Comparison of ENCODE assay signal across 22 mouse cellular contexts in genomic region chr15:5029256-5029655, GRCm38 (mm10). TPM values are rescaled to one million over a fixed set of nuclear protein-coding genes. Genes with fewer than 3 reads are reported as not detected.
"Had no signal": no experiment of that assay in that cellular context is flagged by ENCODE, and none has a peak within 500 bp of the region (broad histone marks: within the 10 kb centered on the region; RNA-seq: fewer than 3 reads in every experiment).

No protein-coding gene starts in this region.

- DNase-seq: lung, adult 18-20 months; lung, embryonic 14.5 days; lung, postnatal 10 days; lung, postnatal 4 days; midbrain, embryonic 14.5 days; retina, postnatal 1 day; right cerebral cortex, adult 18-20 months; right cerebral cortex, postnatal 25 days; right cerebral cortex, postnatal 4 days; spleen, adult 18-20 months; thymus, adult 2 months; thymus, postnatal 25 days; thymus, postnatal 4 days had no signal

- H3K9ac ChIP-seq: lung, embryonic 14.5 days; midbrain, embryonic 12.5 days; neural tube, embryonic 13.5 days; neural tube, embryonic 15.5 days; stomach, embryonic 15.5 days had no signal

- H3K9me3 ChIP-seq: neural tube, embryonic 15.5 days; stomach, embryonic 15.5 days had no signal

- H3K27ac ChIP-seq: midbrain, embryonic 10.5 days; midbrain, embryonic 12.5 days; neural tube, embryonic 13.5 days; neural tube, embryonic 15.5 days; stomach, embryonic 15.5 days; stomach, postnatal 0 days had no signal

- H3K4me3 ChIP-seq: midbrain, embryonic 10.5 days; midbrain, embryonic 12.5 days; myocyte; neural tube, embryonic 13.5 days; neural tube, embryonic 15.5 days; stomach, embryonic 15.5 days had no signal

- H3K36me3 ChIP-seq: midbrain, embryonic 10.5 days; midbrain, embryonic 12.5 days; neural tube, embryonic 13.5 days; neural tube, embryonic 15.5 days; stomach, embryonic 15.5 days had no signal

- H3K4me1 ChIP-seq: midbrain, embryonic 10.5 days; midbrain, embryonic 12.5 days; neural tube, embryonic 13.5 days; neural tube, embryonic 15.5 days; stomach, embryonic 15.5 days had no signal

- H3K27me3 ChIP-seq: midbrain, embryonic 12.5 days; neural tube, embryonic 13.5 days; neural tube, embryonic 15.5 days; stomach, embryonic 15.5 days had no signal

RNA-seq across cellular contexts. Expression of gene C7, which starts 34.3 kb away (rescaled TPM):
- total RNA-seq: megakaryocyte, adult 5-6 weeks; megakaryocyte-erythroid progenitor cell, adult 5-6 weeks had no signal
- polyA plus RNA-seq: midbrain, embryonic 10.5 days; myocyte; neural tube, embryonic 13.5 days; stomach, embryonic 15.5 days had no signal
